Mouse (Mus musculus): ENCODE data around the gene Trim2.
A peak's percentile ranks its signal among the peaks of the same experiment; 100 is the strongest.

The Trim2 gene

DNA sequence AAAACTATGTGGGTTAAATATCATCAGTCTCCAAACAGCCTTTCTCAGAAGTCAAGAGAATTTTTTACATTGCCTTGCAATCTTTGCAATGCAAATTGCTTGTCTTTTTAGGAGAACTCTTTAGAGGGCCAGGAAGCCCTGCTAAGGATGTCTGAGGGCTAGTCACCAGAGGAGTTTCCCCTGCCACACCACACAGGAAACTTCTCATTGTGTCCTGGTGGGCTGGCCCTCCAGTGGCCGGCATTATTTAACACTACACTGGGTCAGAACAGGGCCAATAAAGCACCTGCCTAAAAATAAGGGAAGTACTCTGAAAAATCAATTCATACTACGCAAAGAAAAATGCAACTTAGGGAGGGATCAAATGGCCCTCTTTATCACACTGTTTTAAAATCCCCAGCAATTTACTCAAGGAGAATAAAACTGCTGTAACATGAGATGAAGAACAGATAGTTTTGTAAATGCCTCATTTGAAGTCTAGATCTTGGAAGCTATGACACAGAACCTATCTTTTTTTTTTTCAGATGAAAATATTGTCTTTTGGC, 87.4 kb downstream of the Trim2 start:
- no peak for DNase-seq

DNA sequence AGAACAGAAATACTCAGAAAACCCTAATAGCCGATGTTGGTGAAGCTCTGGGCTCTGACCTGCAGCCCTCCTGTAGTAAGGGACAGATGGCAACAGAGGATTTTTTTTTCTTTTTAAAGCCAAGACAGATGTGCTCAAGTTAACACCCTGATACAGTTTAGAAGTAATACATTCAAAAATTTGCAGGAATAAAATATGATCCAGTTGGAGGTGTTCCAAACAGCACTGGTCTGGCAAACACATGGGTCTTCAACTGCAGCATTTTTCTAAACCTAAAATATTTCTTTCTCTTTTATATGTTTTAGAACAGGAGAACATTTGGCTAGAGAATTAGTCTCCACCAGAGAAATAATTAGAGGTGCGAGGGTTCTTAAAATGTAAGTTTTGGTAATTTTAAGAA, 88.2 kb downstream of the Trim2 start:
- no peak for DNase-seq

DNA sequence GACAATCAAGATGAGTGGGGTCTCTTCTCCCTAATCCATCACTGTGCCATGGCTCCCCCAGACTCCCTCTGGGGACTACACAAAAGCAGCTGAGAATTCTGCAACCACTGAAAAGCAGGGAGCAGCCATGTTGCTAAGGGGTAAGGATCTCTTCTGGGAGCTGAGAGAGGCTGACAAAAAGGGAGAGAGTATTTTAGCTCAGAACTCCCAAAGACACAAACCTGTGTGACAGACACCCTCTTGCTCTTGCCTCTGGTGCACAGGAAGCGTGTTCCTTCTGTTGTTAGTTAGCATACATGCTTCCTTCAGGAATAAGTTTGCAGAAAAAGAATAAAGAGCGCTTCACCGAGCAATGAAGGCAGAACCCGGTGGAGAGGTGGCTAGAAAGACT, 88.7 kb downstream of the Trim2 start:
- no peak for DNase-seq

DNA sequence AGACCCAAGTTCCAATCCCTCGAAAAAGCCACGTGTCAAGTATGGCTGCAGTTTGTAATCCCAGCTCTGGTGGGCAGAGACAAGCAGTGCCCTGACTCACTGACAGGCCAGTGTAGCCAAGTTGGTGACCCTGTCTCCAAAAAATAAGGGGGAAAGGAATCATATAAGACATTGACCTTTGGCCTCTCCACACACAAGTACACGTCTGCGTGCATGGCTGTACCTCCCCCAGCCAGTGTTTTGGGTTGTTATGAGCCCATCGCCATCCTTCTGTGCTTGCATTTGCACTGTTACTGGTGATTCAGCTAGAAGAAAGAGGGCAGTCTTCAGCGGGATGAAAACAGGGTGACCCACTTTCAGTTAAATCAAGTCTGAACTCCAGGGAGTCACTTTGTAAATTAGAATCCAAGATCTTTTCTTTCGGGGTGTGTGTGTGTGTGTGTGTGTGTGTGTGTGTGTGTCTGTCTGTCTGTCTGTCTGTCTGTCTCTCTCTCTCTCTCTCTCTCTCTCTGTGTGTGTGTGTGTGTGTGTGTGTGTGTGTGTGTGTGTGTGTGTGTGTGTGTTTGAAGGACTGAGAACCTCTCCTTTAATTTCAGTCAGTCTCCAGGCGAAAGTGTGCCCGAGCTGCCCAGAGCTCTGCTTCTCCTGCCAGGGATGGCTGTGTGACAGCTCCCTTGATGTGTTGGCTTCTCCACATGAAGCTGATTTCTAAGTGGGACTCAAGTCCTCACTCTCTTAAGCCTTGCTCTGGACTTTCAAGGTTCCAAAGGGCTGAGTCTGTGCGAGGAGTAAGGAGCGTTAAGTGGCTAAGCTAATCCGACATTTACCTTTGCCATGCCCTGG, 89.3 kb downstream of the Trim2 start:
- no peak for DNase-seq

DNA sequence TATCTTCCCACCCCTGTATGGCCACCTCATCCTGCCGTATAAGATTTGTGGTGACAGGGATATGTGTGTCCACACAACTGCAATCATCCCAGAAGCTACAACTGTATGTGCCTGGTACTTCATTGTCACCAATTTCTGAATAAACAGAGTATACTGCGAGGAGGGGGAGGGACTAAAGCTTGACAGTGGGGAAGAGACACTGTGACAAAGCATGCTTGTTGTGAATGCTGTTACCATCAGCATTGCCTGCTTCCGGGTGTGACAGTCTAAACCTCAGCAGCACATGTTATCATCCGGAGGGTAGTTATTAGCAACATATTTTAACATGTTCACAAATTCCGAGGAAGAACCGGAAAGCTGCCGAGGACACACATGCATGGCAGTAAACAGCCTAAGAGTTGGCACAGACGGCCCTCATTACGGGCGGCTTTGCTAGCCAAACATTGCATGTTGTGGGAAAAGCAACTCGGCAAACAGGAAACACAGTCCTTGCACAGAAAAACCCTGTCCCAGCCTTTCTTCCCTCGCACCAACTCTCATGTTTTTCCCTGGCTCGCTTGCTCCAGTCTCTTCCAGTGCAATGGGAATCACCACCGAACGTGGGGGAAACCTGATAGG, 90.8 kb downstream of the Trim2 start:
- no peak for DNase-seq

DNA sequence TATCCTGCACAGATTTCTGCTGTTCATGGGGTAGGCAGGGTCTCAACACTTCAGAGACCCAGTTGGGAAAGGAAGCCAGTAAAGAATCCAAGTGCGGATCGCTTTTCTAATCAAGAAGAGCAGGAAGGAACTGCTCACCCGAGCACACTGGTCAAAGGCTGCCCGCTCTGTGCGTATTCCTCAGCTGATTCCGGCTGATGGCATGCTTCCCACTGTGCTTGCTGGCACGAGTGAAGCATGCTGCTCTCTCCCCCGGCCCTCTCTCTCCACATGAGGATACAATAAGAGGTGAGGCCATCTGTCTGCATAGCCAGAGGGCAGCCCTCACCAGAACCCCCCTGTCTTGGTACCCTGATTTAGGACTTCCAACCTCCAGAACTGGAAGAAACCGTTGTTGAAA, 91.4 kb downstream of the Trim2 start:
- no peak for DNase-seq

DNA sequence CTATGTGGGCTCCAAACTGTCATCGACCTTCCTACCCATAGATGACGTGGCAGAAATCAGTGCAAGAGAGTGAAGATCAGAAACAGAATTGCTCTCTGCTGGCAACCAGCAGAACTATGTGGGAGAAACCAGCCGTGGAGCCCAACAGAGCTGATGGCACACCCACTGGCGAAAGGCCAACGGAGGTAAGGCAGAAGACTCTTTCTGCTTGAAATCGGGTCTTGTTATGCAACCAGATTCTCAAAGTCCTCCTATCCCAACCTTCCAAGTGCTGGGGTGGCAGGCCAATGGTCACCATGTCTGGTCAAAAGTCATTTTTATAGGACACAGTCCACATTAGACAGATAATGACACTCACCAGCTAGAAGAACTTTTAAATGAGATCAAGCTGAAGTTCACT, 92.2 kb downstream of the Trim2 start:
- DNase-seq = no peak

DNA sequence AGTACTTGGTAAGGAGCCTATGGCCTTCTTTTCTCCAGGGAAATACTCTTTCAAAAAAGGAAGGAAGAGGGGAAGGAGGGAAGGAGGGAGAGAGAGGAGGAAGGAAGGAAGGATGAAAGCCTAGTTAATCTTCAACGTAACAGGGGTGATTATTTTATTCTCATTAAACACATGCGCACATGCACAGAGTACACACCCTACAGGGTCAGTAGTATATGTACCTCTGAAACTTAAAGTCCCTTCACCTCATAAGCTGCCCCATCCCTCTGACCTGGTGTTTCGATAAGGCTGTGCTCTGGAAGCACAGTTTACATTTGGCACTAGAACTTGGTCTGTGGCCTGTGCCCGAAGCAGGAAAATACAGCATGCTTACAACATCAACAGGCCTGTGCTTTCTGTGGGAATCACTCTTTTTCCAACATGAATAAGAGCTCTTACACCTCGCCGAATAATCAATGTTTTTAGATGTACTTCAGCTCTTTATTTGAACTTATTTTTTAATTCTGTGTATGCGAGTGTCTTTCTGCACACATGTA, 95.3 kb downstream of the Trim2 start:
- DNase-seq = no peak

DNA sequence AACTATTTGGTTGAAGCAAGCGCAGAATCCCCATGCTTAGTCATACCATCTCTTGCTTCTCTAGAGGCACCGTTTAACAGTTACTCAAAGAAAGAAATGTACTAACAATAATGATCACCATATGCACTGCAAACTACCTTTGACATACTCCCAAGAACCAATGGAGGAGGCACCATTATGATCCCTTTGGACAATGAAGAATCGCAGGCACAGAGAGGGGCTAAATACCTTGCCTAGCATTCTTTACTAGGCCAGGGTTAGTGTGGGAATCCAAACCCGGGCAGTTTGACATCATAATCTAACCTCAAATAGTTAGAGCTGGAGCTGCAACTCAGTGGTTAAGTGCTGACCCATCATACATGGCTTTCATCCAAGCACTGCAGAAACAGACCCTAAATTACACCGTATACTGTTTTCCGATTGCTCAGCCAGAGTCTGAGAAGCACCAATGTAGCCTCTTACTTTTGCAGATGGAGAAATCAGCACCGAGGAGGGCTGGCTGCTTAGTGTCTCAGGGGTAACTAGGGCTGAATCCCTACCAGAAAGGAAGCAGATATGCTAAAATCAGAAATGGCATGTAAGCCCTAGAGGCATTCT, 97.7 kb downstream of the Trim2 start:
- DNase-seq = no peak

DNA sequence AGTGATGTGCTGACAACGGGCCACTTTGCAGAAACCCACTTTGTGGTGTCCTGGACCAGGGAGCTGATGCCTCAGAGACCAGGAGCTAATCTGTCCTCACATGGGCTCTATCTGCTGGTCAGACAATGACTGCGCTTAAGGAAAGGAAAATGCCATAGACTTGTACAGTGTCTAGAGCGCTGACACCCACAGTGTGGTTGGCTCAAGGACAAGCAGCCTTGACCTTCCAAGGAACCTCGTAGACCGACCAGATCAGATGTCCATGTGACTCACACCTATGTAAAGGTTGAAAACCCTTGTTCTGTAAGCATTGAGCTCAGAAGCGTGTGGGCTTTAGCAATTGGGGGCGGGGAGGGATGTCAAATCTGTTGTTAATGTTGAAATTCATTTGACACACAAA, 98.2 kb downstream of the Trim2 start:
- no peak for DNase-seq

DNA sequence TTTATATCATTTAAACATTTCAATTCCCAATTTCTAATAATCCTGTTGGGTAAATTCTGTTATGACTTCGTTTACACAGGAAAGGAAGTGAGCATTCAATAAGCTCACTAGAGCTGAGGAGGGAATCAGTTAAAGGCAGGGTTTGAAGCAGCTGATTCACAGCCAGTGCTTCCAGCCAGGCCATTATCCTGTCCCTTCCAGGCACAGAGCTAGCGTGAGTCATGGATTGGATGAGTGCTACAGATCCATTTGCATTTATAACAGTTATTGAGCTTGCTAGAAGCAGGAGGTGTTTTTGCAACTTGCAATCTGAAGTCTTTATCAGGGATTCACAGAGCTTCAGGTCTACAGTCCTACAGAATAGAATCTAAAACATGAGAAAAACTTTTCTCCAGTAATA, 99.3 kb downstream of the Trim2 start:
- no peak for DNase-seq

DNA sequence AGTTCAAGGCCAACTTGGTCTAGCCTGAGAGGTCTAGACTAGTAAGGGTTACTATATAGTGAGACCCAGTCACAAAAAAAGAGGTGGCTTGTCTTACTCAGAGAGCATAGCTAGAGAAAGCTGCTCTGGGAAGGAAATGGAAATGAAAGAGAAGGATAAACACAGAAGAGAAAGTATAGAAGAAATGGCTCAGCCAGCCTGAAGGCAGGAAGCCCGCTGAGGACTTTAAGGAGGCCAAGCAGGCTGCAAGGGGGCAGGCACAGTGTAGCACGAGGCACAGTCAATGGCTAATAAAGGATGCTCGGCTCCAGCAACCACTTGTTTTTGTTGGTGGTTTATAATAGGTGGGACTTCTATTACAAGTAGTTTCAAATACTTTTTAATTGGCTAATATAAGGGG, 100.6 kb downstream of the Trim2 start:
- DNase-seq = no peak

DNA sequence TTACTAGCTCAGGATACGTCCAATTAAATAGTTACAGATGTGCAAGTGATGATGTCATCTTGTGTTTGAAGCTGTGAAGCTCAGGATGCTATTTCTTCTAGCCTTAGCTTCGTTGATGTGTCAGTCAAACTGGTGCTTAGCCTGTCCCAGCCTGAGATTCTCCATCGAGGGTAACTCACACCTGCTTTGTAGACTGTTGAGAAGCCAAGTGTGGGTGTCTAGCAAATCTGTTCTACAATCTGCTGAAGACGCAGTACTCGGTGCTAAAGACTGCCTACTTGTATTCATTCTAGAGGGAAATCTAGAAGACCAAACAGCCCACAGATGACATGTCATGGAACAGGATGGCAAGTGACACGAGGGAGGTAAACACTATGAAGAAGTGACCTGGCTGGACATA, 101.0 kb downstream of the Trim2 start:
- DNase-seq = no peak

DNA sequence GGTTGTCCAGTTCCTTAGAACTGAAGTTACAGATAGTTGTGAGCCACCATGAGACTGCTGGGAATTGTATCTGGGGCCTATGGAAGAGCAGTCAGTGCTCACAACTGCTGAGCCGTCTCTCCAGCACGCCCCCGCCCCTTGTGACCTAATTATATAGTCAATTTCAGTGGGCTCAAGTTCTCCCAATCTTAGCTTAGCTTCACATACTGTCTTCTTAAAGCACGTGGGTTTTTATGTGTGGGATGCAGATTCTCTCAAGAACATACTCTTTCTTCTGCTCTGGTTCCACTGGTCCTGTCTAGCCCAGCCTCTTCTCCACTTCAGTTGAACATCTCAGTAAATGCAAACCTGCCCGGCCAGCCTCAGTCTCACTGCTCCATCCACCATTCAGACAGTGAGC, 102.0 kb downstream of the Trim2 start:
- DNase-seq = no peak

DNA sequence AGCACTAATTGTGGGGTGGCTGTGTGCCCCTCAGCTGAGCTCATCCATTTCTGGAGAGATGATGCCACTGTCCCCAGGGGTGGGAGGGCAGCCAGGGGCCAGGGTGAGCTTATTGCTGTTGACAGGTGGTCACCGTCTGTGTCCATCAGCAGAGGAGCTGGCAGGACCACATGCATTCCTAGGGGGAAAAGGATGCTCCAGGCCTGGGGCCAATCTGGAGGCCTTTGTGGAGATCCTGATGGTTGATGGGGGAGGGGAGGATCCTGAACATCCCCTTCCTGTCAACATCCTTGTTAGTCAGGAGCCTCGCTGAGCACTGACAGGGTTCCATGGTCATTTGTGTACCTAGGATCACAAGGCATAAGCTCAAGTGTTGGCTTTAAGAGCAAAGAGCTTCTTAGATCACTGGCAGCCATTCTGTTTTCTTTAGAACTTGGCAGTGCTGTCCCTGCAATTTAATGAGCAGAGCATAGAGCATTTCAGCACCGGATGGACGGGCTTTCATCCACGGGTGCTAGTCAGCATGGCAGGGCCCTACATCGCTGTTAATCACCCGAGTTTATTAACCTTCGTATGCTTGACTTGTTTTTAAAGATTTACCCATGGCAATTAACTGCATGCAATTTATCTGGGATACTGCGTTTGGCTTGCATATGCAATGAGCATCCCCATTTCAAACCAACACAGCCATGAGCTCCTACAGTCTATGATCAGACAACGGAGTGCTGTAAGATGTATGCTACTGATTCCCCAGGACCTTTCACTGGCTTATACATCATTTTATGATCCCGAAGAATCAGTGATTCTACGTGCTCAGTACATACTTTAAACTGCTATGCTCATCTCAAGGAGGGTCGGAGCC, 105.9 kb downstream of the Trim2 start:
- no peak for DNase-seq

DNA sequence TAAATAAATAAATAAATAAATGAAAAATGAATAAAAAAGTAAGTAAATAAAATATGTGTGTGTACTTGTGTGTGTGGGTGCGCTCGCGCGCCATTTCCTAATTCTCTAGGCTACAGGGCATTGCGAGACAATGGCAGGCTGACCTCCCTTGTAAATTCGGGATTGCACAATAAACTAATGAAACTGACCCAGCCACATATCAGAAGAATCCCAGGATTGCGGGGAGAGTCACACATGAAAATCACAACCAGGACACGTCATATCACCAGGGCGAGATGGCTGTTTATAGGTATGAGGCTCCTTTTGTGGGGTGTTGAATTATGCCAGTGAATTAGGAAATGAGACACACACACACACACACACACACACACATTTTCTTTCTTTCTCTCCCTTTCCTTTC, 107.2 kb downstream of the Trim2 start:
- DNase-seq = no peak

DNA sequence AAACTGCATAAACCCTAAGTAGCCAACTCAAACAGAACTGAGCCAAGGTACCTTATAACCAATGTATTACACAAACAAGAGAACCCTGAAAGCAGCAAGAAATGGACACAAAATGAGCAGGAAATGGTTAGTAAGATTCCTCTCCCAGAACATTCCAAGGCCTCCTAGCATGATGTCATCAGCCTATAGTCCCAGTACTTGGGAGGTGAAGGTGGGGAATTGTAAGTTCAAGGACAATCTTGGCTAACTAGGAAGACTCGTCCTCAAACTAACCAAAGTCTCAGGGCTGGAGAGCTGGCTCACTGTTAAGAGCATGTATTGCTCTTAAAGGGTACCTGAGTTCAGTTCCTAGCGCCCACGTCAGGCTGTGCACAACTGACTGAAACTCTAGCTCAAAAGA, 108.4 kb downstream of the Trim2 start:
- no peak for DNase-seq

DNA sequence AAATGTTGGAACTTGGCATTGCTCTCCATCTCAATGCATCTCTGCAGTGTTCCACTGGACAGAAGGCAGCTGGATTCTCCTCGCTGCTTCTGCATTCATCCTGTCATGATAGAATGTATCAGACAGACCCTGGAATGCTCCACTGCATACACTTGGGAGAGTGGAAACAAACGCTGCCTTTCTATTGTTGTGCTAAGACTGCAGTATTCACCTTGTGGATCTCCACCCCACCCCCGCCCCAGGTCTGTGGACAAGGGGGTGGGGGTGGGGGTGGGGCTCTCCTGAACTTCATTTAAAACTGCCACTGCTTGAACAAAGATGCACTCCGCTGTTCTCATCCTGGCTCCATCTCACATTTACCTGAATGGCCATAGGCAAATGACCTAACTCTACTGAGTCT, 112.8 kb downstream of the Trim2 start:
- no peak for DNase-seq

DNA sequence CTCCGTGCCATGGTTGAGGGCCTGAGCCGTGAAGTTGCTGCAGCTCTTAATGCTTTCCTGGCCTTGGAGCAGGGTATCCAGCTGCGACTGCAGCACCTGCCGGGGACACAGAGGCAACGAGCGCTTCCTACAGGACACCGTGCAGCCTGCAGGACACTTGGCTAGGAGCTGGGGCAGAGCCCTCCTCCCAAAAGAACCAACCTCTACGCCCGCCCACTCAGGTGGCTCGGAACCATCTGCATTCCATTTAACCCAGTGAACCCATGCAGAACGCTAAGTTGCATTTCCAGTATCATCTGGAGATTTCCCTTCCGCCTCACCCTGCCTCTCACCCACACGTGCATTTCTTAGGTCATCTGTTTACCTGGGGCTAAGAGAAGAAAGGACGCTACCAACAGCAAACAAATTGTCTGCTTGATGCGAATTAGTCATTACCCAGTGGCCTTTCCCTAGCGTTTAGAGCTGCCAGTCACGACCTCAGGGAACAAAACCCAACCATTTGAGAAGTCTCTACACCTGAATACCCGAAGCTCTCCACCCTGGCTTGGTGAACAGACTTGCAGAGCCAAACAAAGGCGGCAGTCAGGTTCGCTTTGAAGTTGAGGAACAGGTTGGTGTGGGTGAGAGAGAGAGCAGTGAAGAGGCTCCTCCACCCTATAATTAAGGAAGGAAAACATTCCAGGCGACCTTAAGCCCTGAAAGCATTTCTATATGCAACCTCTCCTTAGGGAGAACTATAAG, 115.4 kb downstream of the Trim2 start:
- DNase-seq = no peak

DNA sequence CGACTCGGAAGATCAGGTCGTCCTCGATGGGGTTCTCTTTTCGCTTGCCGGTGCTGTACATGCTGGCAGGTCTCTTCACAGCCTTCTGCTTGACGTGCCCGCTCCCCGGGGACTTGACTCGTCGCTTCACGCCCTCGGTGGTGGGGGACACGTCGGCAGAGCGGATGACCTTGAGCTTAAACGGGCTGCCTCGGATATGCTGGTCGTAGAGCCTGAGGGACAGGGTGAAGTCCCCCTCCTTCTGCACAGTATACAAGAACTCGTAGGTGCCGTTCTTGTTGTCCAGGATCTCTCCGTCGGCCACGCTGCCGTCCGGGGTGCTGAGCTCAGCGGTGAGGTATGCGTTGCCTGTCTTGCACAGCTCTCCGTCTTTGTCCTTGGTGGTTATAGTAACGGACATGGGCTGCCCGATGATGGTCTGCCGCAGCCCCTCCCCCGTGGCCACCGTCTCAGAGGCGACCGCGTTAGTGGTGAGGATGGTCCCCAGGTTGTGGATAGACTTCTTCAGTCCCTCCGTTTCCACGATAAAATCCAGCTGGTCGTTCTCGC, 116.1 kb downstream of the Trim2 start:
- peak; percentile 8 to 17 for DNase-seq

DNA sequence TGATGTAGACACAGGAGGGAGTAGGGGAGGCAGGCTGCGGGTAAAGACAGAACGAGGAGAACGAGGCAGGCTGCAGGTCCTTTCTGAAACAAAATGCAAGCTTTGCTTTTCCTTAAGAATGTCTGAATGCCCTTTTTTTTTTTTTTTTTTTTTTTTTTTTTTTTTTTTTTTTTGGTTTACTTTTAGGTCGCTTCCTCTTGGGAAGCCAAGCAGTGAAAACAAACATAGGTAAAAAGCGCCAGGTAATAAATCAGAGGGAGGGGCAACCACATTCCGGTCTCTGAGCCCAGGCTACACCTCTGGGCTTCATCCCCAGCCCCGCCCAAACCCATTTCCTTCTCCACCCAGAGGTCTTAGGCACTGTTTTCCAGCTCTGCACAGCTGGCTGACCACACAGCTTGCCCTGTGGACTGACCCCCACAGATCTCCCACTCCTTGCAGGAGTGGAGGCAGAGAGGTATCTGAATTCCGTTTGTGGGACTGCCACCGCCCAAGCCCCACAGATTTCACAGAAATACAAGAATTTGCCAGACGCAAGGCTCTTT, 117.0 kb downstream of the Trim2 start:
- no peak for DNase-seq

Measured in thymus, postnatal 36 days (tissue).